Mouse (Mus musculus) liver, embryonic 14.5 days (tissue): Measurements from ENCODE around the gene Kng1.

Source experiments
- CTCF ChIP-seq: IDR thresholded peaks from 2 replicates; pipeline ENCODE4 v1.5.1; 2016; ENCODE audit warnings: antibody characterized with exemption, low read depth, control low read depth
- EP300 ChIP-seq: IDR thresholded peaks from 2 replicates; pipeline ENCODE4 v1.6.1; 2016; ENCODE audit warnings: antibody characterized with exemption, low read depth

- TF ChIP-seq CTCF (no peak), EP300 (no peak)
Measured at GRCm38 (mm10) chr16:23037744-23038143, 19.9 kb upstream of the Kng1 start.
